Mouse (Mus musculus) thymus, postnatal 10 days (tissue): ENCODE measurements around the gene Cdc42ep4.

ENCODE experiments used
- DNase-seq, 2 experiments: peaks; one replicate each; pipeline ENCODE4 v3.0.0; 2021; ENCODE audit warnings: low spot score in 2 of 2

Gene Cdc42ep4

GRCm38 (mm10) chr11:113725235-113726048, 26.2 kb downstream of the Cdc42ep4 start:
- no peak for DNase-seq

- no peak for DNase-seq
These were observed 29.1 kb downstream of the Cdc42ep4 start for GRCm38 (mm10) chr11:113722405-113723090.

- no peak for DNase-seq
These were observed 33.8 kb downstream of the Cdc42ep4 start for GRCm38 (mm10) chr11:113717767-113718424.

GRCm38 (mm10) chr11:113716132-113716531, 35.5 kb downstream of the Cdc42ep4 start:
- no peak for DNase-seq

GRCm38 (mm10) chr11:113715078-113715674, 36.5 kb downstream of the Cdc42ep4 start:
- peak; percentile 38 to 47 for DNase-seq

- no peak for DNase-seq
These were observed 40.6 kb downstream of the Cdc42ep4 start for GRCm38 (mm10) chr11:113711061-113711460.

GRCm38 (mm10) chr11:113710257-113710777, 41.4 kb downstream of the Cdc42ep4 start:
- DNase-seq = peak; percentile 30 to 45

GRCm38 (mm10) chr11:113709731-113710256, 41.9 kb downstream of the Cdc42ep4 start, which contains the start of gene Cpsf4l:
Gene Cpsf4l, minus strand, starts transcription at chr11:113710017.
- peak; percentile 71 to 81 for DNase-seq

GRCm38 (mm10) chr11:113709272-113709671, 42.4 kb downstream of the Cdc42ep4 start:
- peak in 1 of 2 experiments; percentile 24 for DNase-seq

- no peak for DNase-seq
These were observed 43.0 kb downstream of the Cdc42ep4 start for GRCm38 (mm10) chr11:113708629-113709213.

GRCm38 (mm10) chr11:113705966-113706652, 45.6 kb downstream of the Cdc42ep4 start:
- no peak for DNase-seq

GRCm38 (mm10) chr11:113703758-113704157, 47.9 kb downstream of the Cdc42ep4 start:
- peak; percentile 61 to 75 for DNase-seq

- no peak for DNase-seq
These were observed 52.0 kb downstream of the Cdc42ep4 start for GRCm38 (mm10) chr11:113699643-113700042.

- DNase-seq = no peak
These were observed 53.6 kb downstream of the Cdc42ep4 start for GRCm38 (mm10) chr11:113698013-113698545.

GRCm38 (mm10) chr11:113697571-113697970, 54.1 kb downstream of the Cdc42ep4 start:
- no peak for DNase-seq

- no peak for DNase-seq
These were observed 59.8 kb downstream of the Cdc42ep4 start for GRCm38 (mm10) chr11:113691851-113692250.

GRCm38 (mm10) chr11:113691318-113691717, 60.4 kb downstream of the Cdc42ep4 start:
- no peak for DNase-seq

GRCm38 (mm10) chr11:113690506-113690905, 61.2 kb downstream of the Cdc42ep4 start:
- DNase-seq = no peak

GRCm38 (mm10) chr11:113687031-113687430, 64.7 kb downstream of the Cdc42ep4 start:
- no peak for DNase-seq
